Mouse (Mus musculus): ENCODE data around the gene Ppp4r3b.

GRCm38 (mm10) chr11:29224754-29225153 lies 52.1 kb downstream of the Ppp4r3b start:
- TF ChIP-seq POLR2A (IDR thresholded peaks at IDR 0.05; ENCODE audit: borderline replicate concordance, control insufficient read depth, low read depth, low read length): no peak
- TF ChIP-seq CTCF (IDR thresholded peaks at IDR 0.05; ENCODE audit: control insufficient read depth, insufficient read depth, low read length): no peak

All from bone marrow, adult 2 months (tissue).